Mouse (Mus musculus): Measurements from ENCODE around the gene Nup62.

DNA sequence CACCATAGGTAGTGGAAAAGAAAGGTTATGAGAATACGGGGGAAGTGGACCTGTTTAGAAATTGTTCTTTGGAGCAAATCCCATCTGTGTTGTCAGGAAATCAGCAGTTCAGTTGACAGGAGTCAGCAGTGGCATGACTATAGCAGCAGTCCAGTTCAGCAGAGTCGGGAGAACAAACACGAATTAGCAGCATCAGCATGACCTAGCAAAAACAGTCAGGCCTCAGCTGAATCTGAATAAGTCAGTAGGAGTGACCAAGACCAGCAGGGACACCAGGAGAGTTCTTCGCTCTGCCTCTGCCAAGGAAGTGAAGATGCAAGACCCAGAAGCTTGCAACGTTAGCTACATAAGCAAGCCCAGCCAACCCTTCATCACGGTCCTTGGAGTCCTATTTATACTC, 23.1 kb upstream of the Nup62 start:
- TF ChIP-seq MYOD1 (IDR thresholded peaks at IDR 0.05; ENCODE audit: control insufficient read depth in 1 of 3, insufficient read length in 2 of 3, low read depth in 2 of 3) (no peak), USF1 (IDR thresholded peaks at IDR 0.05; ENCODE audit: low read depth) (no peak), POLR2A (IDR thresholded peaks at IDR 0.05; ENCODE audit: insufficient read length, low read depth) (no peak), SRF (IDR thresholded peaks at IDR 0.05; ENCODE audit: control insufficient read depth, insufficient read length, low read depth) (no peak)

All from myocyte (in vitro differentiated cells).